Mouse (Mus musculus) spleen, postnatal 14 days (tissue): ENCODE results near the gene Thumpd3.

Experiments
- DNase-seq, 2 experiments: peaks; one replicate each; pipeline ENCODE4 v3.0.0; 2021 to 2022; ENCODE audit warnings: low spot score in 2 of 2

Thumpd3 gene

GRCm38 (mm10) chr6:113037946-113038734 is 7.9 kb upstream of the Thumpd3 start:
- DNase-seq = peak; percentile 31 to 59

GRCm38 (mm10) chr6:113038735-113039058 is 7.3 kb upstream of the Thumpd3 start:
- no peak for DNase-seq

GRCm38 (mm10) chr6:113040319-113040718 is 5.7 kb upstream of the Thumpd3 start:
- no peak for DNase-seq

- DNase-seq = no peak
These were observed 4.6 kb upstream of the Thumpd3 start for GRCm38 (mm10) chr6:113041215-113041990.

GRCm38 (mm10) chr6:113045575-113045974 is 450 bp upstream of the Thumpd3 start:
- no peak for DNase-seq

GRCm38 (mm10) chr6:113047016-113047746 is 1.2 kb downstream of the Thumpd3 start:
- DNase-seq = peak in 1 of 2 experiments; percentile 17

- no peak for DNase-seq
These were observed 2.3 kb downstream of the Thumpd3 start for GRCm38 (mm10) chr6:113048371-113048770.

GRCm38 (mm10) chr6:113049159-113049558 is 3.1 kb downstream of the Thumpd3 start:
- DNase-seq = no peak

- no peak for DNase-seq
These were observed 6.9 kb downstream of the Thumpd3 start for GRCm38 (mm10) chr6:113052972-113053371.

GRCm38 (mm10) chr6:113054552-113055107 is 8.6 kb downstream of the Thumpd3 start:
- no peak for DNase-seq

- no peak for DNase-seq
These were observed 15.0 kb downstream of the Thumpd3 start for GRCm38 (mm10) chr6:113060892-113061563.

GRCm38 (mm10) chr6:113062253-113062652 is 16.2 kb downstream of the Thumpd3 start:
- no peak for DNase-seq

- no peak for DNase-seq
These were observed 17.3 kb downstream of the Thumpd3 start for GRCm38 (mm10) chr6:113063363-113063762.

GRCm38 (mm10) chr6:113065186-113065585 is 19.2 kb downstream of the Thumpd3 start:
- DNase-seq = no peak

- DNase-seq = no peak
These were observed 23.1 kb downstream of the Thumpd3 start for GRCm38 (mm10) chr6:113069154-113069553.

- DNase-seq = no peak
These were observed 29.2 kb downstream of the Thumpd3 start for GRCm38 (mm10) chr6:113075261-113075660.

- peak; percentile 73 to 85 for DNase-seq
These were observed 30.1 kb downstream of the Thumpd3 start for GRCm38 (mm10) chr6:113076012-113076685.

GRCm38 (mm10) chr6:113076686-113077516 is 30.9 kb downstream of the Thumpd3 start, which contains the start of gene Setd5:
Gene Setd5 (plus strand): TSS chr6:113077365.
- DNase-seq = peak; percentile 97 to 98

GRCm38 (mm10) chr6:113077569-113078030 is 31.6 kb downstream of the Thumpd3 start:
- no peak for DNase-seq
